Mouse (Mus musculus): ENCODE data around the gene Gcgr. TPM values are rescaled to one million over a fixed set of nuclear protein-coding genes. Genes with fewer than 3 reads are reported as not detected.
A peak's percentile ranks its signal among the peaks of the same experiment; 100 is the strongest.

The Gcgr gene
- polyA plus RNA-seq, 1 experiment = not detected

DNA sequence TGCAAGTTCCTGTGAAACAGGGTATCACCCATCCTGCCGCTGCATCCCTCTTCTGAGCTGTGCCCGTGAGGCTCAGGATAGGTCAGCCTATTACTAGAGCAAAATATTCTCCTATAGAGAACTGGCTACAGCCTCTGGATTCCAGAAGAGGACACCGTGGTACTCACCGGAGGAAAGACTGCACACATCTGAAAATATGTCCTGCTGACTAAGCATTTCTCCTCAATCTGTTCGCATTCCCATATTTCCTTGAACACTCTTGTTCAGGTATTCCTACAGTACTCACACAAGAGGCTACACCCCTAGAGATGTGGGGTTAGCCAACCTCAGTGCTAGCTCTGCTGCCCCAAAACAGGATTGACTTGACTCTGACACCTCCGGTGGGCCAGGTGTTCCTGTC, 37.8 kb downstream of the Gcgr start:
- H3K27ac ChIP-seq (ENCODE audit: insufficient read depth, low read depth, low read length) = no peak overlapping the region
- WGBS = 92% methylated on average over 6 of the region's 6 CpGs
- H3K4me3 ChIP-seq (ENCODE audit: insufficient read depth, low read depth, low read length) = no peak overlapping the region
- peaks cover 3% of the 10 kb centered on the region; the same call in 1 of the 2 replicates for H3K4me1 ChIP-seq (ENCODE audit: control insufficient read depth, insufficient read depth, low read length)
- TF ChIP-seq CTCF (IDR thresholded peaks at IDR 0.05; ENCODE audit: insufficient read depth, low read depth, low read length) = no peak
- no peak for TF ChIP-seq POLR2A (IDR thresholded peaks at IDR 0.05; ENCODE audit: insufficient read depth, low read depth, low read length)

DNA sequence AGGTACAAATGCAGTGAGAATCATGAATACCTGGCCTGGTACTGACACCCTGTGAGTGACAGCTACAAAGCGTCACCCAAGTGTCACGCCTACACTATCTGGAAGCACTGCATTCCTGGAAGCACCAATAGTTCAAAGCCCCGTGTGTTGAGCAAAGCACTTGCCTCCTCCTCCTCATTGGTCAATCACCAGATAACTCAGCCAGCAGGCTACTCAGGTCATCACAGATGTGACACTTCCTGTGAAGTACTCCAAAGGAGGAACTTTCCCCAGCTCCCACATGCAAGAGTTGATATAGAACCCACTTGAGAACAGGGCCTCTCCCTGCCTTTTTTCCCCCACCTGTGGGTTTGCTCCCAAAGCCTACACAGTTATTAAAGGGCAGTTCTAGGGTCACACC, 40.6 kb downstream of the Gcgr start:
- Histone ChIP-seq H3K4me3 (ENCODE audit: insufficient read depth, low read depth, low read length) (no peak overlapping the region), H3K4me1 (ENCODE audit: control insufficient read depth, insufficient read depth, low read length) (peaks cover 3% of the 10 kb centered on the region; the same call in 1 of the 2 replicates), H3K27ac (ENCODE audit: insufficient read depth, low read depth, low read length) (no peak overlapping the region)
- WGBS = 76% methylated on average over 3 of the region's 3 CpGs
- no peak for TF ChIP-seq POLR2A (IDR thresholded peaks at IDR 0.05; ENCODE audit: insufficient read depth, low read depth, low read length)
- no peak for TF ChIP-seq CTCF (IDR thresholded peaks at IDR 0.05; ENCODE audit: insufficient read depth, low read depth, low read length)

DNA sequence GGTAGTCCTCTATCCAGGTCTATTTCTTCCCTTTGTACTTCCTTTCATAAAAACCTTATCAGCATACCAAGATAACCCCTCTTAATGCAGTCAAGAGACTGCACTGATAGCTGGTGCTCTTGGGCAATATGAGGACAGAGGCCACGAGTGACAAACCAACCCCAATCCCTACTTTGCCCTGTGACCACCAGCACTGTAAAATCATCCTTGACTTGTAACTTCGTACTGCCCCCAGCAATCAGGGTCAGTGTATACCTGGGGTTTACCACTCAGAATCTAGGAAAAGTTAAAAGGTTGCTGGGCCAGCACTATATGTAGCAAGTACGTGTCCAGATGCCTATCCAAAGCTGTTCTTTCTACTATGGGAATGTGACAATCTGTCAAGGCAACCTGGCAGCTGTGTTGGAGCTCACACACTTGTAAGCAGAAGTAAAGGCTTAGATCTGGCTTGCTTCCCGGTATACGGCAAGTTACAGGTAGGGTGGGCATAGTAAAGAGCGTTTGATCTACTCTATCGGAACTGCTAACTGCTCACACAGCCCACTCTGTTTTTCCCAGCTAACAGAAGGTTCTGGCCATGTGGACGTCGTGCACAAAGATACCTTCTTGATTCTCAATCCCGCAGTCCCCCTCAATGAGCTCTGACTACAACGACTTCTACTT, 41.4 kb downstream of the Gcgr start:
- H3K27ac ChIP-seq (ENCODE audit: insufficient read depth, low read depth, low read length) = no peak overlapping the region
- 8% methylated on average over 11 of the region's 11 CpGs for WGBS

DNA sequence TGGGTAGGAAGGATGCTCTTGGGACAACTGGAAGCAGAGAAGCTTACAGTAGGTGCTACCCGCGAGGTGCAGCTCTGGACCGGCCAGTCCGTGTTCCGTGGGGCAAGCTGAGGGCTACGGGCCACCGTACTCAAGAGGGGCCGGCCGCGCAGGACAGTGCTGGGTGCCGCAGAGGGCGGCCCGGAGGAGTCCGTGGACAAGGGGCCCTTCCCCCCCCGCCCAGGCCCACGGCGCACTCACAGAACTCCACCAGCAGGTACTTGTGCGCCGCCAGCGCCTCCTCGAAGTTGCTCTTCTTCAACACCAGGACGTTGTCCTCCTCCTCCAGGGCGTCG, 41.9 kb downstream of the Gcgr start:
- Histone ChIP-seq H3K4me1 (ENCODE audit: control insufficient read depth, insufficient read depth, low read length) (peaks cover 3% of the 10 kb centered on the region; the same call in 1 of the 2 replicates), H3K27ac (ENCODE audit: insufficient read depth, low read depth, low read length) (0 out of 2 replicates have a peak overlapping the region, but pooled peaks have one; percentile 36), H3K4me3 (ENCODE audit: insufficient read depth, low read depth, low read length) (peak overlapping the region; percentile 85)
- WGBS = 0% methylated on average over 24 of the region's 24 CpGs
- TF ChIP-seq POLR2A (IDR thresholded peaks at IDR 0.05; ENCODE audit: insufficient read depth, low read depth, low read length) (no peak), CTCF (IDR thresholded peaks at IDR 0.05; ENCODE audit: insufficient read depth, low read depth, low read length) (no peak)

More for the DNA sequence above, 41.4 kb downstream of the Gcgr start:
- H3K4me3 ChIP-seq (ENCODE audit: insufficient read depth, low read depth, low read length) = peak overlapping the region; percentile 85
- TF ChIP-seq CTCF (IDR thresholded peaks at IDR 0.05; ENCODE audit: insufficient read depth, low read depth, low read length) = no peak
- no peak for TF ChIP-seq POLR2A (IDR thresholded peaks at IDR 0.05; ENCODE audit: insufficient read depth, low read depth, low read length)
- peaks cover 3% of the 10 kb centered on the region; the same call in 1 of the 2 replicates for H3K4me1 ChIP-seq (ENCODE audit: control insufficient read depth, insufficient read depth, low read length)

DNA sequence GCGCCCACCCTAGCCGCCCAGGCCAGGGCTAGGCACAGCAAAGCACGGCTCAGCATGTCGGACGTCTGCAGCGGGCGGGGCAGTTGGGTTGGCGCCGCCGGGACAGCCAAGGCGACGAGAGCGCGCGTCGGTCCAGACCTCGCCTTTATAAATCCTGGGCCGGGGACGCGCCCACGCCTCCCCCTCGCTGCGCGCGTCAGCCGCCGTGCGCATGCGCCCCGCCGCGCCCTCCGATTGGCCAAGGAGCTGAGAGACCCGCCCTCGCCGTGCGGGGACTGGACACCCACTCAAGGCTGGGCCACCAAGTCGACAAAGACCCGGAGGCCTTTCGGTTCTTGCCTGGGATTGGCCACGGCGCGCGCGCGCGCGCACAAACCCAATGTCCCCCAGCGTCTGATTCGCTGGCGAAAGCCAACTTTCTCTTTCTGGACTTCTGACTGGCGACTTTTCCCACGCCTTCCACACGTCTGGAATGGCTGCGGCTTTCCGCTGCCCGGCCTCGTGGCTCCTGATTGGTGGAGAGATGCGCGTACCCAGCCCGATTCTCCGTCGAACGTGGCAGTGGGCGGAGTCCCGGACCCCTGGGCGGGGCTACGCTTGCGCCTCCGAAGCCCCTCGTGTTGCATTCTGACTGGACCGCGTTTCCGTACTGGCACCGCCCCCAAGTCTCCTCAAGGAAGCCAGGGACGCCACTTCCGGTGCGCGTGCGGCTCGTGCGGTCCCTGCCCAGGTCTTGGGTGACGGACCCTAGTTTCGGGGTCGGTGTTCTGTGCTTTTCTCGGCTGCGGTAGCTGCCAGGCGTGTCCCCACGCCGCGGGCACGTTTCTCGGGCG, 42.5 kb downstream of the Gcgr start, which contains the start of gene P4hb:
Gene P4hb (minus strand): TSS at position 502 of the 833 bp plus-strand sequence.
- peak; percentile 92 for TF ChIP-seq POLR2A (IDR thresholded peaks at IDR 0.05; ENCODE audit: insufficient read depth, low read depth, low read length)
- TF ChIP-seq CTCF (IDR thresholded peaks at IDR 0.05; ENCODE audit: insufficient read depth, low read depth, low read length) = no peak
- H3K27ac ChIP-seq (ENCODE audit: insufficient read depth, low read depth, low read length) = peak within 1 kb of the TSS; percentile 88
- peak within 1 kb of the TSS; percentile 85 for H3K4me3 ChIP-seq (ENCODE audit: insufficient read depth, low read depth, low read length)
- under 1% methylated on average over 93 of the region's 94 CpGs for WGBS
- peaks cover 3% of the 10 kb centered on the region; the same call in 1 of the 2 replicates for H3K4me1 ChIP-seq (ENCODE audit: control insufficient read depth, insufficient read depth, low read length)

DNA sequence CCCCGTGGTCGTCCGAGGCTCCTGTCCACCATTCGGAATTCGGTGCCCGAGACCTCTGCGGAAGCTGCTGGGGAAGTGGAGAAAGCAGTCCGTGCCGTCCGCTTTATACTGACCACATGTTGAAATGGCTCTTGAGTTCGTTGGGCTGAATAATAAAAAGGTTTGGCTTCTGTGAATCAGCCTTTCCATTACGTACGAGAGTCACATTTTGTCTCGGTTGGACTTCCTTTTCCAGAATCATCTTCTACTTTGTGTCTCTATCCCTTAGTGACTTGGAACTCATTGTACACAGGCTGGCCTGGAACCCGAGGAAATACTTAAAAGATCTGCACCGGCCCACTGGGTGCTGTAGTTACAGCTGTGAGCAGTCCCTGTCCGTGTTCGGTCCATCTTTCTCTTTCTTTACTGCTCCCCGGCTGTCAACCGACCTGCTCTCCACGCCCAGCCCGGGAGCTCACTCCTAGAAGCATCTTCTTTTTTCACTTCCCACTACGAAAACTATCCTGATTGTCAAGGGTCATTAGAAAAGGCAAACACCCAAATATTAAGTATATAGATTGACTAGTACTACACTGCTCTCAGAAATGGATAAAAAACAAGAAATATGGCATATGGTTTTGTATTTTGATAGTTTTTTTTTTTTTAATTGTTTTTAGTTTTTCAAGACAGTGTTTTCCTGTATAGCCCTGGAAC, 43.2 kb downstream of the Gcgr start:
- H3K4me1 ChIP-seq (ENCODE audit: control insufficient read depth, insufficient read depth, low read length) = peaks cover 3% of the 10 kb centered on the region; the same call in 1 of the 2 replicates
- TF ChIP-seq POLR2A (IDR thresholded peaks at IDR 0.05; ENCODE audit: insufficient read depth, low read depth, low read length) (no peak), CTCF (IDR thresholded peaks at IDR 0.05; ENCODE audit: insufficient read depth, low read depth, low read length) (no peak)
- peak overlapping the region; percentile 85 for H3K4me3 ChIP-seq (ENCODE audit: insufficient read depth, low read depth, low read length)
- under 1% methylated on average over 23 of the region's 23 CpGs for WGBS
- H3K27ac ChIP-seq (ENCODE audit: insufficient read depth, low read depth, low read length) = peak overlapping the region; percentile 88

DNA sequence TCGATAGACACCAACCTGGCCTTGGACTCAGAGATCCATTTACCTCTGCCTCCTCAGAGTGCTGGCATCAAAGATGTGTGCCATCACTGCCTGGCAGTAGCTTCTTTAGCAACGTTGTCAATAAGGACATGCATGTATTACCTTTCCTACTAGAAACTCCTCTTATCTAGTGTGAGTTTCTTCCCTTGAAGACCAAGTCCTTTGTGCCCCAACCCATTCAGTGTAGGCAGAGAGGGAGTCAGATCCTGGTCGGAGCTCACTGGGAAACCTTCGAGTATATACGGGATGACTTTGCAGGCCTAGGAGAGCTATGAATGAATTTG, 43.7 kb downstream of the Gcgr start:
- TF ChIP-seq CTCF (IDR thresholded peaks at IDR 0.05; ENCODE audit: insufficient read depth, low read depth, low read length) = no peak
- TF ChIP-seq POLR2A (IDR thresholded peaks at IDR 0.05; ENCODE audit: insufficient read depth, low read depth, low read length) = no peak
- no peak overlapping the region for H3K4me3 ChIP-seq (ENCODE audit: insufficient read depth, low read depth, low read length)
- H3K4me1 ChIP-seq (ENCODE audit: control insufficient read depth, insufficient read depth, low read length) = peaks cover 5% of the 10 kb centered on the region; the same call in 1 of the 2 replicates
- WGBS = 30% methylated on average over 5 of the region's 5 CpGs
- H3K27ac ChIP-seq (ENCODE audit: insufficient read depth, low read depth, low read length) = no peak overlapping the region

DNA sequence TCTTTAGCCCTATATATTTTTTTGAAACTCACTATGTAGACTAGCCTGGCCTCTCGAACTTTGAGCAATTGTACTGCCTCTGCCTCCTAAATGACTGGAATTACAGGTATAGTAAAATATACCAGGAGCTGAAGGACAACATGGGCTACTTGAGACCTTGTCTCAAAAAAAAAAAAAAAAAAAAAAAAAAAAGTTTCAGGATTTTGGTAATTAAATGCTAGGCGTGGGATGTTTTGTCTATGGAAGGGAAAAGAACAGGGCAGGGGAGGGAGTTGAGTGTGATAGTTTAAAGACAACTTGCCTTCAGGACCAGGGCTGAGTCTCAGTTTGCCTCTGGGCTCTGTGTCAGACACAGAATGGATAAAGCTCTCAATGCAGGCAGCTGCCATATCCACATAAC, 44.5 kb downstream of the Gcgr start:
- TF ChIP-seq CTCF (IDR thresholded peaks at IDR 0.05; ENCODE audit: insufficient read depth, low read depth, low read length) (no peak), POLR2A (IDR thresholded peaks at IDR 0.05; ENCODE audit: insufficient read depth, low read depth, low read length) (no peak)
- H3K27ac ChIP-seq (ENCODE audit: insufficient read depth, low read depth, low read length) = no peak overlapping the region
- WGBS = 74% methylated on average over 2 of the region's 2 CpGs

More for the DNA sequence above, 44.5 kb downstream of the Gcgr start:
- peaks cover 13% of the 10 kb centered on the region for H3K4me1 ChIP-seq (ENCODE audit: control insufficient read depth, insufficient read depth, low read length)
- H3K4me3 ChIP-seq (ENCODE audit: insufficient read depth, low read depth, low read length) = no peak overlapping the region

All from olfactory bulb, adult 2 months (tissue).